Mouse (Mus musculus) kidney, postnatal 14 days (tissue): ENCODE results near the gene Nr2c2ap.
A peak's percentile ranks its signal among the peaks of the same experiment; 100 is the strongest.

Source experiments
- DNase-seq: peaks from one replicate; pipeline ENCODE4 v3.0.0; 2022; ENCODE audit warnings: mixed read lengths

The Nr2c2ap gene

GRCm38 (mm10) chr8:70166504-70167110, 35.5 kb downstream of the Nr2c2ap start:
- peak; percentile 63 for DNase-seq

- DNase-seq: no peak
Observed at GRCm38 (mm10) chr8:70170116-70170515, 39.0 kb downstream of the Nr2c2ap start.

DNA sequence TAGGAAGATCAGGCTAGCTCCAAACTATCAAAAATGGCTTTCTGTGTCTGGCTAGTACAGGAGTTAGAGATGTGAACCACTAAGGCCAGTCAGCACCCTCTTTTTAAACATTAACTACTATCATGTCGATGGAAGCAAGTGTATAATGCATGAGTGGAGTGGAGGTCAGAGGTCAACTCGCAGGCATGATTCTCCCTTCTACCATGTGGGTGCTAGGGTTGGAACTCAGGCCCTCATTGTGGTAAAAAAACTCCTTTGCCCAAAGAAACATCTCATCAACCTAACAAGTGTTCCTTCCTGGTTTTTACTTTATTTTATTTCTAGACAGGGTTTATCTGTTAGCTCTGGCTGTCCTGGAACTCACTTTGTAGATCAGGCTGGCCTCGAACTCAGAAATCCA, 39.6 kb downstream of the Nr2c2ap start:
- peak; percentile 67 for DNase-seq

DNA sequence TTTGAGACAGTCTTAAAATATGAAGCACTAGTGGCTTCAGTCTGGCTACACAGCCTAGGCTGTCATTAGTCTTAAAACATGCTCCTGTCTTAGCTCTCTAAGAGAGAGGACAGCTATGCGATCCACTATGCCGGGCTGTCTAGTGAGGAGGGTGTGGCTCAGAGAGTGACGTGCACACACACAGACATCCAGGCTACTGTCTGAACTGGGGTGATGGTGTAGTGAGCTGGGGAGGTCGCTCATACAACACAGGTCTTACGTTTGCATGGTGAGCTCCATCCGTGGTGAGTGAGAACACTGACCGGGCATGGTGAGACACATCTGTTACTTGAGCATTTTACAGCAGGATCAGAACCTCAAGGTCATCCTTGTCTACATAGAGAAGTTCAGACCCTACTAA, 40.1 kb downstream of the Nr2c2ap start:
- no peak for DNase-seq

DNA sequence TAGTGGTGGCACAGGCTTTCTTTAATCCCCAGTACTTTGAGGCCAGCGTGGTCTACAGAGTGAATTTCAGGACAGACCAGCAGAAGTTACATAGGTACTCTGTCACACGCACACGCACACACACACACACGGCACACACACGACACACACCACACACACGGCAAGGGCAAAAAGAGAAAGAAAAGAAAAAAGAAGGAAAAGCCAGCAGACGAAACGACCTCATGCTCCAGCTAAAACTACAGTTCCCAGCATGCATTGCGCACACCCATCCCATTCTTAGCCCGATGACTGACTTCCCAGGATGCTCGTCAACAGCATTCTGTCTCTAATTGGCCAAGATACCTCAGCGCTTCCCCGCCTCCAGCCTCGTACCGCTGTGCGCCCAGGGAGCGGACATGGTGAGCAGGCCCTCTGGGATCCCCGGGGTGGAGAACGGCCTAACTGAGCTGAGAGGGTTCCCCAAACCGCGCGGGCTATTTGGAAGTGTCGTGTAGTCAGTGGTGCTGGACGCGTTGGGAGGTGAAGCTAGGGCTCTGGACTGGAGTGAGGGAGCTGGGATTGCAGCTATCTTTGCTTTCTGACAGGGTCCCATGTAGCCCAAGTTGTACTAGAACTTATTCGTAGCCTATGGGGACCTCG, 41.0 kb downstream of the Nr2c2ap start, which contains the start of gene Tmem161a:
Gene Tmem161a, plus strand, starts transcription at position 314 of the 639 bp plus-strand sequence.
- DNase-seq: peak; percentile 95

- no peak for DNase-seq
Observed at GRCm38 (mm10) chr8:70173320-70173719, 42.2 kb downstream of the Nr2c2ap start.

DNA sequence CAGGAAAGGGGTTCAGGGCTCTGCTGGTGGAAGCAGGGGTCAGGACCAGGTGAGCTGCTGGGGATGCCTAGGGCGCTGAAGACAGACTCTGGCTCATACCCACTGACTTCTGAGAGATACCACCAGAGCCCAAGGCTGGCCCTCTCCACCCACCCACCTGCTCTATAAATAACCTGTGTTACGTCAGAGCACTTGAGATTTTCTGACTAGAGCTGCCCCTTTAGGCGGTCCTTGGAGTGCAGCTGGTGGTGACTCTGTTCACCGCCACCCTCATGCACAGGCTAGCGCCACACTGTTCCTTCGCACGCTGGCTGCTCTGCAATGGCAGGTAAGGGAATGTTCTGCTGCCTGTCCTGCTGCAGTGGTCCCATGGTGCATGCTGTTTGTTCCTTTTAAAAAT, 42.9 kb downstream of the Nr2c2ap start:
- no peak for DNase-seq

- no peak for DNase-seq
Observed at GRCm38 (mm10) chr8:70178231-70178630, 47.1 kb downstream of the Nr2c2ap start.

DNA sequence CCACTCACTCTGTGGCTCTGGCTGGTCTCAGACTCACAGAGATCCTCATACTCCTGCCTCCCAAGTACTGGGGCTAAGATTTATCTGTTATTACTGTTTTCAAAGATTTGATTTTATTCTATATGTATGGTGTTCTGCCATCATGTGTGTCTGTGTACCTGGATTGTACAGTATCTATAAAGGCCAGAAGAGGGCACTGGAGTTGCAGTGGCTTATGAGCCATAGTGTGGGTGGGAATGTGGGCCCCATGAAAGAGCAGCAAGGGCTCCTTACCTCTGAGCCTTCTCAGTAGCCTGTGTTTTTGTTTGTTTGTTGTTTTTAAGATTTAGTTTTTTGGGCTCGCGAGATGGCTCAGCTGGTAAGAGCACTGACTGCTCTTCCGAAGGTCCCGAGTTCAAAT, 47.9 kb downstream of the Nr2c2ap start:
- DNase-seq: no peak

DNA sequence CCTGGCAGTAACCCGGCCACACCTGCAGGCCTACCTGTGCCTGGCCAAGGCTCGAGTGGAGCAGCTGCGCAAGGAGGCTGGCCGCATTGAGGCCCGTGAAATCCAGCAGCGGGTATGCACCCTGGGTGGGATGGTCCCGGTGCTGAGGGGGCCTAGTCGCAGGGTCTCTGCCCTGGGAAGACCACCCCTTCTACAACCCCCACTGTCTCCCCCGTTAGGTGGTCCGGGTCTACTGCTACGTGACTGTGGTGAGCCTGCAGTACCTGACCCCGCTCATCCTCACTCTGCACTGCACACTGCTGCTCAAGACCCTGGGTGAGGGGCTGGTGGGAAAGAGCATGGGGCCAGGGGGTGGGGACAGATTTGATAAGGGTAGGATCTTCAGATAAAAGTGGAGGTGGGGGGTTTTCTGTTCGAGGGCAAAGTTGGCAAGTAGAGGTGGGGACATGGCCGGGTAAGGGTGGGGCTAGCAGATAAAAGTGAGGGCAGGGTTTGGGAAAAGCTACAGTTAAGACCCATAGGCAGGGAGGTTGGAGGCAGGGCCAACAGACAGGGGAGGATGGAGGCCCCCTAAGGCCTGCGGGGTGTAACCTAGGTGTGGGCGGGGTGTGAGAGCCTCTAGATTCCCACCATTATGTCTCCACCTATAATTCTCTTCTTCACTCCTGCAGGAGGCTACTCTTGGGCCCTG, 50.2 kb downstream of the Nr2c2ap start:
- no peak for DNase-seq

- no peak for DNase-seq
Observed at GRCm38 (mm10) chr8:70181903-70182252, 50.7 kb downstream of the Nr2c2ap start.

GRCm38 (mm10) chr8:70183194-70183593, 52.1 kb downstream of the Nr2c2ap start:
- DNase-seq: no peak
